Mouse (Mus musculus): ENCODE data around the gene Etfrf1. TPM values are rescaled to one million over a fixed set of nuclear protein-coding genes. Genes with fewer than 3 reads are reported as not detected.

Etfrf1 gene
- polyA plus RNA-seq, 1 experiment, result 5.1 TPM

- WGBS, result 88% methylated on average over 13 of the region's 13 CpGs
- no peak for TF ChIP-seq CTCF (IDR thresholded peaks at IDR 0.05; ENCODE audit: borderline replicate concordance, control insufficient read depth, extremely low read depth, insufficient read depth, low read length, poor library complexity)
- TF ChIP-seq POLR2A (IDR thresholded peaks at IDR 0.05; ENCODE audit: control insufficient read depth, extremely low read depth, insufficient read depth, low read length, poor library complexity), result no peak
- Histone ChIP-seq H3K27ac (ENCODE audit: control insufficient read depth, insufficient read depth, low read length) (no peak overlapping the region), H3K27me3 (ENCODE audit: control insufficient read depth, insufficient read depth, low read length) (no peaks in the 10 kb centered on the region), H3K4me3 (ENCODE audit: control insufficient read depth, insufficient read depth, low read length) (no peak overlapping the region), H3K4me1 (replicated peaks; ENCODE audit: control insufficient read depth, insufficient read depth, low read length) (peaks cover 8% of the 10 kb centered on the region), H3K36me3 (ENCODE audit: control insufficient read depth, insufficient read depth, low read length) (no peaks in the 10 kb centered on the region)
- DNase-seq, result no peak
Observed at GRCm38 (mm10) chr6:145255952-145256700, 45.2 kb downstream of the Etfrf1 start.

- TF ChIP-seq POLR2A (IDR thresholded peaks at IDR 0.05; ENCODE audit: control insufficient read depth, extremely low read depth, insufficient read depth, low read length, poor library complexity) (no peak), CTCF (IDR thresholded peaks at IDR 0.05; ENCODE audit: borderline replicate concordance, control insufficient read depth, extremely low read depth, insufficient read depth, low read length, poor library complexity) (no peak)
- 8% methylated on average over 2 of the region's 2 CpGs for WGBS
Observed at GRCm38 (mm10) chr6:145256701-145257073, 45.8 kb downstream of the Etfrf1 start.

DNA sequence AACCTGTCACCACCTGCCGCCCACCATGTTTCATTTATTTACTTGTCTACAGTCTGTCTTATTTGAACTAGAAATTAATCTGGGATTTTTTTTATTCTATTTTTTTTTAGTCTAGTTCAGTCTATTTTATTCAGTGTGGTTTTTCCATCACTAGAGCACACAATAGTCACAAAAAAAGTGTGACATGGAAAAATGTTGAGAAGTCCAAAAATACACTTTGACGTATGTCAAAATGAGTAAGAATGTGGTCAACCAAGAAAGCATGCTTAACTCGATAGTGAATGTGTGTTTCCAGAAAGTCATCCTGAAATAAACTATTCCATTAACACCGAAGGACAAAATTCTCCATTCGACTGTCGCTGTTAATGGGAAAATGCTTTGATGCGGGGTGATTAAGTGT lies 51.4 kb downstream of the Etfrf1 start:
- H3K36me3 ChIP-seq (ENCODE audit: control insufficient read depth, insufficient read depth, low read length), result no peaks in the 10 kb centered on the region
- TF ChIP-seq POLR2A (IDR thresholded peaks at IDR 0.05; ENCODE audit: control insufficient read depth, extremely low read depth, insufficient read depth, low read length, poor library complexity), result no peak
- TF ChIP-seq CTCF (IDR thresholded peaks at IDR 0.05; ENCODE audit: borderline replicate concordance, control insufficient read depth, extremely low read depth, insufficient read depth, low read length, poor library complexity), result no peak
- no peak for DNase-seq
- WGBS, result 97% methylated on average over 7 of the region's 7 CpGs
- no peak overlapping the region for H3K4me3 ChIP-seq (ENCODE audit: control insufficient read depth, insufficient read depth, low read length)
- no peak overlapping the region for H3K27ac ChIP-seq (ENCODE audit: control insufficient read depth, insufficient read depth, low read length)
- no peaks in the 10 kb centered on the region for H3K27me3 ChIP-seq (ENCODE audit: control insufficient read depth, insufficient read depth, low read length)
- no peaks in the 10 kb centered on the region for H3K4me1 ChIP-seq (replicated peaks; ENCODE audit: control insufficient read depth, insufficient read depth, low read length)

More at GRCm38 (mm10) chr6:145256701-145257073, 45.8 kb downstream of the Etfrf1 start:
- H3K27me3 ChIP-seq (ENCODE audit: control insufficient read depth, insufficient read depth, low read length), result no peaks in the 10 kb centered on the region
- H3K4me3 ChIP-seq (ENCODE audit: control insufficient read depth, insufficient read depth, low read length), result no peak overlapping the region
- H3K36me3 ChIP-seq (ENCODE audit: control insufficient read depth, insufficient read depth, low read length), result no peaks in the 10 kb centered on the region
- DNase-seq, result no peak
- H3K27ac ChIP-seq (ENCODE audit: control insufficient read depth, insufficient read depth, low read length), result no peak overlapping the region
- peaks cover 8% of the 10 kb centered on the region for H3K4me1 ChIP-seq (replicated peaks; ENCODE audit: control insufficient read depth, insufficient read depth, low read length)

Other genes starting within 250 kb of the Etfrf1 start
- 1.9 and 3.1 TPM in 2 replicates for gene Bcat1, start 134.9 kb upstream of the Etfrf1 start, polyA plus RNA-seq (2012; rRNA removed)
- gene Lrmp, start 95.5 kb upstream of the Etfrf1 start, polyA plus RNA-seq (2012; rRNA removed), result 261 and 279 TPM in 2 replicates
- 1.2 and 1.6 TPM in 2 replicates for gene Casc1, start 129 bp upstream of the Etfrf1 start, polyA plus RNA-seq (2012; rRNA removed)
- gene Kras, start 39.1 kb downstream of the Etfrf1 start, polyA plus RNA-seq (2012; rRNA removed), result 30.3 and 36.2 TPM in 2 replicates